Mouse (Mus musculus) lung, adult 18-20 months (tissue): Measurements from ENCODE around the gene Gm8660.
"Not testable (repeated sequence)": the region's sequence is repeated elsewhere in the genome, so short reads cannot be mapped to it uniquely, and the experiment has no call there.

Experiments used
- DNase-seq, 2 experiments: peaks; one replicate each; pipeline ENCODE4 v3.0.0; 2022; ENCODE audit warnings: mixed read lengths in 2 of 2

Gm8660 gene

DNA sequence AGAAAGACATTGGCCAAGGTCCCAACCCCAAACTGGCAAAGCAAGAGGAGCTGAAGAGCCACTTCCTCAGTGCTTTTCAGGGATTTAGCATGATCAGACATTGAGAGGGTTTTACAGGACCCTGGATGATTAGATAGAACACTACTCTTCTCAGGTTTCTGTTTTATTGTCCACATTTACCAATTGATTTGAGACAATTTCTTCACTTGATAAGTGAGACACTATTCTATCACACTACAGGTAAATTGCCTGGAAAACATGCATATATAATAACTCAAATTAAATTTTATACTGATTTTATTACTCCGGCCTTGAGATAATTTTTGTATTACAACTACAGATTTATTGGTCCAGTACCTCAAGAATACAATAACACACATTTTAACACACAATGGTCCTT, at the start of gene Gm8660:
TSS of gene Gm8660 (minus strand) at position 101 of the 400 bp plus-strand sequence.
- DNase-seq: not testable (repeated sequence)

GRCm38 (mm10) chr7:22413283-22413682, 42.4 kb upstream of the Gm8660 start, which contains the start of gene Vmn1r148:
TSS of gene Vmn1r148 (plus strand) at chr7:22413583.
- not testable (repeated sequence) for DNase-seq

- not testable (repeated sequence) for DNase-seq
Observed at GRCm38 (mm10) chr7:22329617-22330016, 41.2 kb downstream of the Gm8660 start, which contains the start of gene Gm4187. TSS of gene Gm4187 (minus strand) at chr7:22329717.
